In the genomic region with DNA sequence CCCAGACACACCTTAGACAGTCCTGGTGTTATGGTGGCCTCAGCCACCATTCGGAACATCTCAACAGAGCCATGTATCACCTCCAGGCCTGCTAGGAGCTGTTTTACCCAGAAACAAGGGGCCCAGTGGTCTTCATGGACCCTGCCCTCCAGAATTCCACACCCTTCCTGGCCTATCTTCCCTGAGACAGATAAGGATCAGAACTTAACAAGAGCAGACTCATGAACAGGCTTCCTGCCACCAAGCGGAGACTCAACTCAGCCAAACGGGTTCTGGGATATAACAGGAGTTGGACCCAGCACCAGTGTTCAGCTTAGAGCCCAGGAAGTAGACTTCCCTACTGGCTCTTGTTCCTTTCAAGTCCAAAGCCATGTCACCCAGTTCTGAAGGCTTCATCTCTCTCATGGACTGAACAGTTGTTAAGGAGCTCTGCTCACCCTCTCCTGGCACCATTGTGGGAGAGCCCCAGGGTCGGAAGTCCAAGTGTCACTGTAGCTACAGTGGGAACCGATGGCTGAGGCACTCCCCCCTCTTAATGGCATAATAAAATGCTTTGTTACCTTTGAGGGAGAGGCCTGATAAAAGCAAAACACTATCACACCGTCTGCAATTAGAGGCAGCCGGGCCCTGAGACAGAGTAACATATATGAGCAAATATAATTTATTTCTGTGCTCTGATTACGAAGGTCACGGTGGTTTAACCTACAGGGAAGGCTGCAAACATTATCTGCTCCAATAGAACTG, we compare ENCODE assay signal across 26 mouse cellular contexts. TPM values are rescaled to one million over a fixed set of nuclear protein-coding genes. Genes with fewer than 3 reads are reported as not detected.
"Had no signal": no experiment of that assay in that cellular context is flagged by ENCODE, and none has a peak within 500 bp of the region (broad histone marks: within the 10 kb centered on the region; RNA-seq: fewer than 3 reads in every experiment).

No protein-coding gene starts in this region.

- H3K4me3 ChIP-seq: kidney, embryonic 15.5 days; liver, embryonic 13.5 days had no signal

- H3K4me2 ChIP-seq: kidney, embryonic 15.5 days; liver, embryonic 13.5 days; midbrain, embryonic 11.5 days had no signal

- DNase-seq: kidney, adult 11 months; kidney, adult 8-10 months; kidney, postnatal 10 days; kidney, postnatal 36 days; liver, embryonic 13.5 days; lung, adult 2 months; lung, postnatal 14 days; lung, postnatal 4 days; midbrain, embryonic 14.5 days; thymus, adult 2 months; thymus, postnatal 14 days; thymus, postnatal 4 days had no signal

- H3K9ac ChIP-seq: kidney, embryonic 15.5 days; liver, embryonic 13.5 days had no signal

- H3K27ac ChIP-seq: kidney, embryonic 15.5 days; liver, embryonic 13.5 days had no signal

- H3K9me3 ChIP-seq: kidney, embryonic 15.5 days; liver, embryonic 13.5 days had no signal

RNA-seq across cellular contexts. Expression of gene Mnx1, which starts 15.2 kb away (rescaled TPM):
- total RNA-seq: layer of hippocampus, adult 18-20 months; layer of hippocampus, postnatal 14 days; left cerebral cortex, adult 18-20 months; left cerebral cortex, postnatal 10 days; left cerebral cortex, postnatal 36 days; liver, adult 2 months; megakaryocyte progenitor cell, adult 5-6 weeks; megakaryocyte-erythroid progenitor cell, adult 5-6 weeks; midbrain, postnatal 0 days had no signal
- polyA plus RNA-seq: kidney, embryonic 15.5 days; liver, adult 2 months; liver, embryonic 13.5 days; liver, embryonic 16.5 days; lung, adult 2 months; lung, embryonic 16.5 days; midbrain, embryonic 11.5 days; midbrain, embryonic 14.5 days; midbrain, postnatal 0 days; spleen, adult 2 months had no signal
